Mouse (Mus musculus) limb, embryonic 13.5 days (tissue): ENCODE data around the gene Slc35g3. TPM values are rescaled to one million over a fixed set of nuclear protein-coding genes. Genes with fewer than 3 reads are reported as not detected.
A peak's percentile ranks its signal among the peaks of the same experiment; 100 is the strongest.

Source experiments
- ATAC-seq: fragments of 200-750 bp; cut with Nextera tagmentation; 2 replicates; pipeline ENCODE4 v1.8.0; 2017; ENCODE audit warnings: low read depth, moderate number of reproducible peaks, moderate TSS enrichment; ENCODE audit not compliant: low FRiP score
- H3K27ac ChIP-seq: fragments of 300-500 bp; sonication (generic); 2 replicates; pipeline ENCODE4 v1.5.1; 2015; ENCODE audit warnings: inconsistent platforms, mild to moderate bottlenecking, moderate library complexity
- H3K27me3 ChIP-seq: fragments of 300-500 bp; sonication (generic); 2 replicates; pipeline ENCODE4 v1.6.1; 2015; ENCODE audit warnings: mild to moderate bottlenecking, inconsistent platforms
- H3K36me3 ChIP-seq: fragments of 300-500 bp; sonication (generic); 2 replicates; pipeline ENCODE4 v1.6.1; 2015; ENCODE audit warnings: inconsistent platforms, mild to moderate bottlenecking, moderate library complexity
- H3K4me1 ChIP-seq: fragments of 300-500 bp; sonication (generic); 2 replicates; pipeline ENCODE4 v1.6.1; 2015; ENCODE audit warnings: inconsistent platforms
- H3K4me2 ChIP-seq: fragments of 300-500 bp; sonication (generic); replicated peaks from 2 replicates; pipeline ENCODE4 v1.6.1; 2015; ENCODE audit warnings: inconsistent platforms, mild to moderate bottlenecking, moderate library complexity
- H3K4me3 ChIP-seq: fragments of 300-500 bp; sonication (generic); 2 replicates; pipeline ENCODE4 v1.5.1; 2015; ENCODE audit warnings: moderate library complexity, mild to moderate bottlenecking, inconsistent platforms
- H3K9ac ChIP-seq: fragments of 300-500 bp; sonication (generic); 2 replicates; pipeline ENCODE4 v1.6.1; 2015; ENCODE audit warnings: mild to moderate bottlenecking, inconsistent platforms
- H3K9me3 ChIP-seq: fragments of 300-500 bp; sonication (generic); 2 replicates; pipeline ENCODE4 v1.6.1; 2016; ENCODE audit warnings: inconsistent platforms
- WGBS: fragments of 180-500 bp; shearing (Covaris S2); methylation state at CpG from one replicate; pipeline ENCODE4 v1.1.7; 2015; 5-methylcytosine and 5-hydroxymethylcytosine counted together
- polyA plus RNA-seq: library from polyadenylated mRNA; unstranded; fragments of >200 nt; fragmentation: Nextera tagmentation; extraction: Ambion mirVana; gene quantifications from 2 replicates; pipeline ENCODE4 v1.2.1, GENCODE M21; 2015

The Slc35g3 gene
- not detected in 2 replicates for polyA plus RNA-seq

DNA sequence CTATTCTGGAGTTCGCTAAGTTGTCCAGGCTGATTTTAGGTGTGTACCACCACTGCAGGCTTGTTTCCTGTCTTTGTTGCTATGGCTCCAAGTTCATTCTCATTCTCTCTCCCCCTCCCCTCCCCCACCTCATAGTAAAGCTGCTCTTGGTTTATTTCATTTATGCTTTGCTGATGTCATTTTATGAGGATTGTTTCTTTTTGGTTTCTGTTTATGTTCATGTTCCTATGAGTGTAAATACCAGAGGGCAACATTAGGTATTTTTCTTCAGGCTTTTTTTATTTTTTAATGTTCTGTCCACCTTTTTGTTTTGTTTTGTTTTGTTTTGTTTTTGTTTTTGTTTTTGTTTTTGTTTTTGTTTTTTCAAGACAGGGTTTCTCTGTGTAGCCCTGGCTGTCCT, at the start of gene Slc35g3:
Gene Slc35g3 (minus strand): TSS at position 101 of the 400 bp plus-strand sequence.
- 57% methylated on average over 1 of the region's 1 CpGs for WGBS
- Histone ChIP-seq H3K4me1 (peaks cover 37% of the 10 kb centered on the region), H3K27ac (no peak within 1 kb of the TSS; the same call in 1 of the 2 replicates), H3K9me3 (no peaks in the 10 kb centered on the region), H3K9ac (no peak within 1 kb of the TSS; the same call in 1 of the 2 replicates), H3K4me2 (no peak within 1 kb of the TSS), H3K27me3 (no peaks in the 10 kb centered on the region), H3K4me3 (no peak within 1 kb of the TSS), H3K36me3 (no peaks in the 10 kb centered on the region)
- ATAC-seq = no peak

DNA sequence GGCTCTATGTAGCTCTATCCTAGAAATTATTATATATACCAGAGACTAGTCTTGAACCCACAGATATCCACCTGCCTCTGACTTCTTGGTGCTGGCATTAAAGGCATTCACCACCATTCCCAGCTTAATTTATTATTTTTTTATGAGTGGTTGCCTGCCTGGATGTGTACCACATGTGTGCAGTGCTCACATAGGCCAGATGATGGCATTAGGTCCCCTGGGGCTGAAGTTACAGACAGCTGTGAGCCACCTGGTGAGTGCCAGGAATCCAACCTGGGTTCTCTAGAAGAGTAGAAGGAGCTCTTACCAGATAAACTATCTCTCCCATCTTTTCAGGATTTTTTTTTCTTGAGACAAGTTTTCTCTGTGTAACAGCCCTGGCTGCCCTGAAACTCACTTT, 48.5 kb upstream of the Slc35g3 start:
- Histone ChIP-seq H3K27ac (no peak overlapping the region), H3K27me3 (peaks cover 29% of the 10 kb centered on the region), H3K9me3 (no peaks in the 10 kb centered on the region), H3K4me1 (no peaks in the 10 kb centered on the region), H3K4me2 (no peak overlapping the region), H3K36me3 (no peaks in the 10 kb centered on the region), H3K4me3 (no peak overlapping the region), H3K9ac (no peak overlapping the region)
- ATAC-seq = no peak

DNA sequence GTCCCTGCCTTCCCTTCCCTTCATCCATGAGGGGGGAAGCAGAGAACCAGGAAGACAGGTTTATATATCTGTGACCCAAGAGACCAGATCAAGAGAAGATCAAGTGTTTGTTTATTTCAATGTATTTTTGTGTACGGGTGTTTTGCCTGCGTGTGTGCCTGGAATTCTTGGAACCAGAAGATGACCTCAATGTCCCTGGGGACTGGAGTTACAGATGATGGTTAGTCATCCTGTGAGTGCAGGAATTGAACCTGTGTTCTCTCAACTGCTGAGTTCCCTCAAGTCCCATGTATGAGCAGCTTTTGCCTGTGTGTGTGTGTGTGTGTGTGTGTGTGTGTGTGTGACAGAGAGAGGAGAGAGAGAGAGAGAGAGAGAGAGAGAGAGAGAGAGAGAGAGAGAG, 45.9 kb upstream of the Slc35g3 start:
- H3K4me1 ChIP-seq = peaks cover 25% of the 10 kb centered on the region
- H3K36me3 ChIP-seq = no peaks in the 10 kb centered on the region
- no peak overlapping the region for H3K27ac ChIP-seq
- 78% methylated on average over 2 of the region's 2 CpGs for WGBS
- H3K27me3 ChIP-seq = peaks cover 55% of the 10 kb centered on the region
- no peaks in the 10 kb centered on the region for H3K9me3 ChIP-seq
- H3K9ac ChIP-seq = no peak overlapping the region
- no peak overlapping the region for H3K4me3 ChIP-seq
- no peak overlapping the region for H3K4me2 ChIP-seq
- ATAC-seq = no peak

DNA sequence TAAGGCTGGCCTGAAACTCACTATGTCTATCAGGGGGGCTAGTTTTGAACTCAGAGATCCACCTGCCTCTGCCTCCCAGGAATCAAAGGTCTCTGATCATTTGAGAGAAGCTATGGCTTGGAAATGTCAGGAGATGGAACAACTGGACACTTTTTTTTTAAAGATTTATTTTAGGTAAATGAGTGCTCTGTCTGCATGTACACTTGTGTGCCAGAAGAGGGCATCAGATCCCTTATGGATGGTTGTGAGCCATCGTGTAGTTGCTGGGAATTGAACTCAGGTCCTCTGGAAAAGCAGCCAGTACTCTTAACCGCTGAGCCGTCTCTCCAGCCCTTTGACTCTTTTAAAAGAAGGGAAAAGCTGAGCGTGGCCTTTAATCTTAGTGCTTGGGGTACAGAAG, 44.6 kb upstream of the Slc35g3 start:
- no peak for ATAC-seq
- H3K4me3 ChIP-seq = no peak overlapping the region
- H3K9ac ChIP-seq = no peak overlapping the region
- H3K27ac ChIP-seq = no peak overlapping the region
- H3K4me1 ChIP-seq = peaks cover 38% of the 10 kb centered on the region
- H3K36me3 ChIP-seq = no peaks in the 10 kb centered on the region
- H3K9me3 ChIP-seq = no peaks in the 10 kb centered on the region
- 77% methylated on average over 4 of the region's 4 CpGs for WGBS
- peaks cover 68% of the 10 kb centered on the region for H3K27me3 ChIP-seq
- no peak overlapping the region for H3K4me2 ChIP-seq

DNA sequence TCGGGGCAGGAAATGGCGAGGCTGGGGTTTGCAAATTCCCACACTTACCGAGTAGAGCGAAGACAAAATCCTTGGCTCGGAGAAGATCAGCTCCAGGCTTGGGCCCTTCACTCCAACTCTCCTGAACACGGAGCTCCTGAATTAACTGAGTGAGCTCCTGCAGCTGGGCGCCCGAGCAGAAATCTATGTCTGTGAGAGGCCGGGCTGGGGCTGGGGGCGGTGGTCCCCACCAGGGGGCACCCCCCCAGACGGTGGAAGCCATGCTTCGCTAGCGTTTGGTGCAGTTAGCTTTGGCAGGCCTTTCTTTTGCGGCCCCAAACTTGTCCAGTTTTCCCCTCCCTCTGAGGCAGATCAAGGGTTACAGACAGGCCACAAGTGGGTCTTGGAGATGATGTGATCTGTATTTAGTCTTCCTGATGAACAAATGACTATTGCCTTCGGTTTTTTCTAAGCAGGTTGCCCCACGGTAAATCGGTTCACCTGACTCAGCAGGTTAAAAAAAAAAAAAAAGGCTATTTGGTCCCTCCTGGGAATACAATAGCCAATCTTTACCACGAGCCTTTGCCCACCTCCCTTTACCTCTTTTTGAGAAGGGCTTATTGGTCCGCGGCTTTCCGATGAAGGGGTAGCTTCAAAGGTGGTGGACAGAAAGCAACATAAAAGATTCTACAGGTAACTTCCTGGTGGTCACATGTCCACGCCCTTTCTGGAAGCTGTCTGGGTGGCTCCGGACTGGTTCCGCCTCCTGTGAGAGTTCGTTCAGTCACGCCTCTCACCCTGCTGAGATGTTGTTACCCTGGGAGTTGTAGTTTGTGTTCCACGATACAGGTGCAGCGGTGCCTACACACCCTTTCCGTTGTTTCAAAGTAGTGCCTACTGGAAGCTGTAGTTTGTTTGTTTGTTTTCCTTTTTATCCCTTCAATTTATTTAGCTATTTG, 43.5 kb upstream of the Slc35g3 start, which contains the start of gene Tmem102:
Gene Tmem102 (minus strand): TSS at position 653 of the 938 bp plus-strand sequence.
- Histone ChIP-seq H3K27ac (no peak within 1 kb of the TSS), H3K9me3 (no peaks in the 10 kb centered on the region), H3K36me3 (no peaks in the 10 kb centered on the region), H3K4me1 (peaks cover 49% of the 10 kb centered on the region), H3K9ac (peak within 1 kb of the TSS; percentile 39; the same call in 1 of the 2 replicates), H3K4me3 (peak within 1 kb of the TSS; percentile 57), H3K27me3 (peaks cover 73% of the 10 kb centered on the region), H3K4me2 (peak within 1 kb of the TSS; percentile 92)
- ATAC-seq = no peak
- WGBS = 6% methylated on average over 29 of the region's 29 CpGs

DNA sequence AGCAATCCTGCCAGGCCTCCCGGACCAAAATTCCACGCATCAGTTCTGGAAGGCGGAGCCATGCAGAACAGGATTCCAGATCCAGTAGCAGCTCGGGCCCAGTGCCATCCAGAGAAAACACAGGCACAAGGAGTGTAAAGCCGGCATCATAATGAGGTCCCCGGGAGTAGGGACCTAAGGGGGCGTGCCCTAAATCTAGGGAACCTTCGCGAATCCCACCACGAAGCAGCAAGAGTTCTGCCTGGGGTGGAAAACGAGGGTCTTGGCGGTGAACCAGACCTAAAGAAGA, 42.8 kb upstream of the Slc35g3 start:
- Histone ChIP-seq H3K4me1 (peaks cover 55% of the 10 kb centered on the region), H3K36me3 (no peaks in the 10 kb centered on the region), H3K4me3 (peak overlapping the region; percentile 57), H3K9ac (peak overlapping the region; percentile 39; the same call in 1 of the 2 replicates), H3K27ac (no peak overlapping the region), H3K27me3 (peaks cover 80% of the 10 kb centered on the region), H3K9me3 (no peaks in the 10 kb centered on the region), H3K4me2 (peak overlapping the region; percentile 92)
- WGBS = 6% methylated on average over 12 of the region's 12 CpGs
- no peak for ATAC-seq

DNA sequence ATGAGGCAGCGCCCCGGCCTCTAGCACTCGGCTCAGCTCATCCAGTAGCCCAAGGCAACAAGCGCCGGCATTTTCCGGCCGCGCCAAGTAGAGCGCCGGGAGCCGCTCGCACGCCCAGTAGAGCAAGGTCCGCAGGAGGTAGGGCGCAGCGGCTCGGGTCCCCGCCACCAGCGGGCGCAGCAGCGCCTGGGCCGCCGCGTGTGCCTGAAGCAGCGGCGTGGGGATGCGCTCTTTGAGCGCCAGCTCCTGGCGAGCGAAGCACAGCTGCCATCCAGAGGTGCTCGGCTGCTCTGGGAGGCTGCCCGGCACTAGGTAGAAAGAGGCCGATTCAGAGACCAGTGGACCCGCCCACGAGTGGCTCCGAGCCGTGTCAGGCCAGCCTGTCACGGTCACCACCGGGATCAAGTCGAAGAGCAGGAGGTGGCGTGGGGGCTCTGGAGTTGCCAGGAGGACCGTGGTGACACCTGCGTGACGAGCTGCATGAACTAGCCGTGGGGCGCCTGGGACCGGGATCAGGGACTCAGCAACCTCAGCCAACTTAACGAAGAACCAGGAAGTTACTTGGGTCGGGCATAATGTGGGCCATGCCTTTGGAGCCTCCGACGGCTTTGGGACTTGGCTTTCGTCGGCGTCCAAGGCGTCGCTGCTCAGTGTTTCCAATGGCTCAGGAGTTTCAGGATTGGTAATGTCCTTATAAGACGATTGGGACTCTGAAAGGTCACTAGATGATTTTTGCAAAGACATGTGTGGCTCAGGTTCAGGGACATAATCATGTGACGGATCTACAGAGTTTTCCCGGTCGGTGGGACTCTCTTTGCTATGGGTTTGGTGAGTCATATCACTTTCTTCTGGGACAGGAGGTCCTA, 42.3 kb upstream of the Slc35g3 start:
- Histone ChIP-seq H3K27me3 (peaks cover 86% of the 10 kb centered on the region), H3K36me3 (no peaks in the 10 kb centered on the region), H3K9ac (peak overlapping the region; percentile 79), H3K4me2 (peak overlapping the region; percentile 92), H3K4me3 (peak overlapping the region; percentile 57), H3K27ac (0 out of 2 replicates have a peak overlapping the region, but pooled peaks have one; percentile 3), H3K4me1 (peaks cover 61% of the 10 kb centered on the region), H3K9me3 (no peaks in the 10 kb centered on the region)
- WGBS = 2% methylated on average over 60 of the region's 60 CpGs
- ATAC-seq = peak; percentile 26; the same call in 1 of the 2 replicates

DNA sequence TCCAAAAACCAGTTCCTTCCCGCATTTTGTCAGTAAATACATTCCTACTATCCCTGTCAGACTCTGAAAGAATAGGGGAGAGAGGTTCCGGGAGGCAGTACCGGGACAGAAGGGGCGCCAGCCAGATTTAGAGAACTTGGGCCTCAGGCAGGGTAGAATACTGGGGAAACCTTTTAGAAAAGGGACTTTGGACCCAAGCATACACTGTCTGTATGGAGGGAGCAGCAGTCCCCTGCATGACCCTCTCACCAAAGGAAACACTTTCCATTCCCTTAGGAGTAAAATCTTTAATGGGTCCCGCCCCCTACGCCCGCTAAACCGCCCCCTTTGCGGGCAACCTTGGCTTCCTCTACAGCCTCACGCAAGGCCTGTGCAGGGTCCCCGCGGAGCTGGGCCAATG, 41.6 kb upstream of the Slc35g3 start:
- Histone ChIP-seq H3K4me1 (peaks cover 63% of the 10 kb centered on the region), H3K4me3 (peak overlapping the region; percentile 57), H3K27ac (0 out of 2 replicates have a peak overlapping the region, but pooled peaks have one; percentile 3), H3K9me3 (no peaks in the 10 kb centered on the region), H3K9ac (peak overlapping the region; percentile 79), H3K4me2 (peak overlapping the region; percentile 92), H3K27me3 (peaks cover 93% of the 10 kb centered on the region), H3K36me3 (no peaks in the 10 kb centered on the region)
- no peak for ATAC-seq
- WGBS = 1% methylated on average over 12 of the region's 12 CpGs

DNA sequence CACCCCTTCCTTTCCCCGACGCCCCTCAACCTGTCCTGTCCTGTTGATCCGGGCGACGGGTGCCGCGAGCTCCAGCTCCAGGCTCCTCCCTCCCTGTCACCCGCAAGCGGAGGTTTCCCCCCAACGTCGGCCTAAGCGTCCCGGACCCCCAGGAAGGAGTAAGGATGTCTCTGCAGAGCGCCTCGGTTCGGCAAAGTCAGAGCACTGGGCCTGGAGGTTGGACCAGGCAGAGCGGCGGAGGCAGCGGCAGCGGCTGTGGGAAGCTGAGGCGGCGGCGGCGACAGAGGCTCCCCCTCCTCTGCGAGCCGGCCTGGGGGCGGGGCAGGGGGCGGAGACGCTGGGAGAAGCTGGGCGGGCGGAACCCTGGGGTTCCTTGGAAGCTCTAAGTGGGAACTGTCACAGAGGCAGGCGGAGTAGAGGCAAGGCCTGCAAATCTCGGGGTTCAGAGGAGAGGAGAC, 40.9 kb upstream of the Slc35g3 start:
- H3K9ac ChIP-seq = peak overlapping the region; percentile 79
- peaks cover 94% of the 10 kb centered on the region for H3K27me3 ChIP-seq
- no peaks in the 10 kb centered on the region for H3K36me3 ChIP-seq
- peak overlapping the region; percentile 57 for H3K4me3 ChIP-seq
- WGBS = under 1% methylated on average over 32 of the region's 33 CpGs
- ATAC-seq = 0 out of 2 replicates have a peak, but pooled peaks have one; percentile 33
- peak overlapping the region; percentile 92 for H3K4me2 ChIP-seq
- peaks cover 63% of the 10 kb centered on the region for H3K4me1 ChIP-seq
- no peaks in the 10 kb centered on the region for H3K9me3 ChIP-seq
- H3K27ac ChIP-seq = 0 out of 2 replicates have a peak overlapping the region, but pooled peaks have one; percentile 17

DNA sequence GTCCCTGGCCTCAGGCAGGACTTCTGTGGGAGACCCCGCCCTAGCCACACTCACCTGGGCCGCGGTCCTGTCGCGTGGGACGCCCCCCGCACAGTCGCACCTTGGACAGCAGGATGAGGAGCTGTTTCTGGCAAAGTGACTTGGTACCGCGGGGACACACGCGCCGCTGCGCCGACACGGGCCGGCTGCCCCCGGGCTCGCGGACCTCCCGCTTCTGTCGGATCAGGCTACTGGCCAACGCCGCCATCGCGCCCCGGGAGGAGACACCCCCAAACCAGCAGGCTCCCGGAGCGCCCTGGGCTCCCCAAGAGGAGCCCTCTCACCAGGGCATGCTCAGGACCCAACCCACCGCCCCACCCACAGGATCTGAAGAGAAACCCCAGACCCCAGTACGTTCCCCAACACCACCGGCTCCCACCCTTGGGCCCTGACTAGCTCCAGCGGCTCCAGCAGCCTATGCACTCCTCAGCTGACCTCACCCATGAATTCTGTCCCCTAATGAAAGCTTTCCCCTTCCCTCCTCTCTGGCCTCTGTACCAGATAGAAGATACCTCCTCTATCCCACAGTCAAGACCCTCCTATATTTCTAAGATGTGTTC, 39.7 kb upstream of the Slc35g3 start, which contains the start of gene Fgf11:
Gene Fgf11 (minus strand): TSS at position 479 of the 599 bp plus-strand sequence.
- peaks cover 93% of the 10 kb centered on the region for H3K27me3 ChIP-seq
- peak within 1 kb of the TSS; percentile 57 for H3K4me3 ChIP-seq
- H3K9me3 ChIP-seq = no peaks in the 10 kb centered on the region
- peak within 1 kb of the TSS; percentile 92 for H3K4me2 ChIP-seq
- peak within 1 kb of the TSS; percentile 79 for H3K9ac ChIP-seq
- peaks cover 63% of the 10 kb centered on the region for H3K4me1 ChIP-seq
- H3K27ac ChIP-seq = peak within 1 kb of the TSS; percentile 61; the same call in 1 of the 2 replicates
- no peaks in the 10 kb centered on the region for H3K36me3 ChIP-seq
- ATAC-seq = no peak
- WGBS = 1% methylated on average over 33 of the region's 33 CpGs

DNA sequence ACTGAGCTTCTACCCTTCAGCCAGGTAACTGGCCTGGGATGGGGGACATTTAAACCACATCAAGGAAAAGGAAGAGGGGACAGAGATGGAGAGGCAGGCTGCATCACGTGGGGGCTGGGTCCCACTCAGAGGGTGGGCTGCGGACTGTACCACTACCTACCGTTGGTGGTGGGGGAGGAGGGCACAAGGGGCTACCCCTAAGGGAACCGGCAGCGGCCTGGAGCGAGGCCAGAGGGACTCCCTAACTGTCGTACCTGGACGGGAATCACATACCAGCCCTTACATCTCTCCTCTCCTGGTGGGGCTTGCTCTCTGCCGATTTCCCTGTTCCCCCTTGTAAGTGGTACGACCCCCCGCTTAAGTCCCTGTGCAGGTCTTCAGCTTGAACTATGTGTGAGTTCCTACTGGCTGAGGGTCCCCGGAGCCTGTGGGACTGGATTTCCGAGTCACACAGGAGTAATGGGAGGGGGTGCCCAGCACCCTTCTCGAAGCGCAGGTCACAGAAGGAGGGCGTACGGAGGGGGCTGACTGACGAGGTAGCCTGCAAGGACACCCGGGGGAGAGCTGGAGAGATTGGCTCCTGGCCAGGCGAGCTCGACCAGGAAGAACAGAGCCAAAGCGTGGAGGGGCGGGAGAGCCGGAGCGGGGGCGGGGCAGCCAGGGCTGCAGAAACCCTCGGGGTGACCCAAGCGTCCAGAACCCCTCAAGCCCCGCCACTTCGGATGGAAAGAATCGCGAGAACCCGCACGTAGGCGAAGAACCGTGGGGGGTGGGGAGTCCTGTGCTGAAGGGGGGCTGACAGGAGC, 38.8 kb upstream of the Slc35g3 start:
- H3K4me2 ChIP-seq = peak overlapping the region; percentile 92
- H3K9me3 ChIP-seq = no peaks in the 10 kb centered on the region
- peak overlapping the region; percentile 61; the same call in 1 of the 2 replicates for H3K27ac ChIP-seq
- H3K9ac ChIP-seq = peak overlapping the region; percentile 79
- peaks cover 70% of the 10 kb centered on the region for H3K4me1 ChIP-seq
- no peaks in the 10 kb centered on the region for H3K36me3 ChIP-seq
- 1% methylated on average over 36 of the region's 36 CpGs for WGBS
- peaks cover 93% of the 10 kb centered on the region for H3K27me3 ChIP-seq
- H3K4me3 ChIP-seq = peak overlapping the region; percentile 57
- ATAC-seq = peak; percentile 64
